Mouse (Mus musculus) embryonic facial prominence, embryonic 10.5 days (tissue): ENCODE measurements around the gene Antxrl. TPM values are rescaled to one million over a fixed set of nuclear protein-coding genes. Genes with fewer than 3 reads are reported as not detected.
A peak's percentile ranks its signal among the peaks of the same experiment; 100 is the strongest.

Experiments used
- DNase-seq: peaks from one replicate; pipeline ENCODE4 v3.0.0-alpha.2; 2017; ENCODE audit warnings: low spot score
- H3K27ac ChIP-seq: fragments of 300-500 bp; sonication (generic); replicated peaks from 2 replicates; pipeline ENCODE4 v1.5.1; 2016; ENCODE audit warnings: mild to moderate bottlenecking
- H3K27me3 ChIP-seq: fragments of 300-500 bp; sonication (generic); replicated peaks from 2 replicates; pipeline ENCODE4 v1.6.1; 2016; ENCODE audit warnings: low read depth, mild to moderate bottlenecking; ENCODE audit not compliant: poor library complexity, severe bottlenecking
- H3K36me3 ChIP-seq: fragments of 300-500 bp; sonication (generic); replicated peaks from 2 replicates; pipeline ENCODE4 v1.6.1; 2016; ENCODE audit warnings: mild to moderate bottlenecking, moderate library complexity
- H3K4me1 ChIP-seq: fragments of 300-500 bp; sonication (generic); 2 replicates; pipeline ENCODE4 v1.6.1; 2016
- H3K4me3 ChIP-seq: fragments of 300-500 bp; sonication (generic); 2 replicates; pipeline ENCODE4 v1.5.1; 2016; ENCODE audit warnings: mild to moderate bottlenecking, moderate library complexity
- H3K9me3 ChIP-seq: fragments of 300-500 bp; sonication (generic); 2 replicates; pipeline ENCODE4 v1.6.1; 2016; ENCODE audit warnings: mild to moderate bottlenecking
- WGBS: fragments of 180-500 bp; shearing (Covaris S2); methylation state at CpG from one replicate; pipeline ENCODE4 v1.1.7; 2016; 5-methylcytosine and 5-hydroxymethylcytosine counted together
- polyA plus RNA-seq: library from polyadenylated mRNA; unstranded; fragments of >200 nt; fragmentation: Nextera tagmentation; extraction: Ambion mirVana; gene quantifications from 2 replicates; pipeline ENCODE4 v1.2.1, GENCODE M21; 2016

Antxrl gene
- polyA plus RNA-seq, 1 experiment from 2014 or later: not detected

DNA sequence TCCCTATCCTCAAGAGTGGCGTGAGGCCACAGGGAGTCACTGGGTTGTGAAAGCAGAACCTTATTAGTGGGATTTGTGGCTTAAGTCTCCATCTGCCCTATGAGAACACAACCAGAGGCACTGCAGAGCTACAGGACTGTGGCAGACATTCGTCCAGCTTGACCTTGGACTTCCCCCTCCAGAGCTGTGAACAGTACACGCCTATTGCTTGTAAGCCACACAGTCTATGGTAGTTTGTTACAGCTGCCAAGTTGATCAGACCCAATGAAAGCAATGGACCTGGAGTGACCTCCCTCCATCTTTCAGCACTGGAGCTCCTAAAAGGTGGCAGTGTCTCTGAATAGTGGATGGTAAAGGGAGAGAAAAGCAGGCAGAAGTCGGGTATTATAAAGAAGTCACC lies 25.8 kb downstream of the Antxrl start:
- Histone ChIP-seq H3K27ac (no peak overlapping the region), H3K4me3 (no peak overlapping the region), H3K36me3 (no peaks in the 10 kb centered on the region), H3K4me1 (no peaks in the 10 kb centered on the region), H3K9me3 (no peaks in the 10 kb centered on the region), H3K27me3 (0 out of 2 replicates have a peak, but pooled peaks cover 5% of the 10 kb centered on the region)
- WGBS: 79% methylated on average over 4 of the region's 4 CpGs
- no peak for DNase-seq

DNA sequence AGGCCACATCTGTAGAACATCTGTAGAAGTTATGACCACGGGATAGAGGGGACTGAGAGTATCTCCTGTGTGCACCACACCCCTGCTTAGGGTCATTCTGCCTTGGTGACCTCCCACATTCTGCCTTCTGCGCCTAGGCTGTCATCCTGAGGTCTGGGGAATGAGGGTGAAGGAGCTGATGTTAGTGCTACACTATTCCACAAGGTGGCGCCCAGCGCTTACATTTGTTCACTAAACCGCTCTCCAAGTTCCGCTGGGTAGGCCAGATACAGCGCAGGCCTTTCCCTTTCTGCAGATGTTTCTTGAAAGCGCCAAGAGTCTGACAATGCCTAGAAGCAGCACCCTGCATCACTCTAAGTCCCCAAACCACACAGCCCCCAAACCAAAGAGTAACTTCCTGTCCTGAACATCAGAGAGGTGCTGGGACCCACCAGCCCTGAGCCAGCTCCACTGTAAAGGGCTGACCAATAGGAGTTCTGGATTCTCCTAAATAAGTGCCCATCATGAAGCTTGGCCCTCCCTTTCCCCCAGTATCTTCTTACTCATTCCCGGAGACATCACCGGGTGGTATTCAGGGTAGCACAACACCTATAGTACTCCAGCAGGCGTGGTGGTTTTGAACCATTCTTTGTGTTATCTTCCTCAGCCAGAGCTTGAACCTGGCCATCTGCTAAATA lies 28.0 kb downstream of the Antxrl start:
- Histone ChIP-seq H3K4me3 (0 out of 2 replicates have a peak overlapping the region, but pooled peaks have one; percentile 12), H3K36me3 (no peaks in the 10 kb centered on the region), H3K9me3 (no peaks in the 10 kb centered on the region), H3K27me3 (0 out of 2 replicates have a peak, but pooled peaks cover 5% of the 10 kb centered on the region), H3K27ac (no peak overlapping the region), H3K4me1 (no peaks in the 10 kb centered on the region)
- DNase-seq: peak; percentile 82
- 8% methylated on average over 11 of the region's 11 CpGs for WGBS

- Histone ChIP-seq H3K4me3 (no peak within 1 kb of the TSS), H3K36me3 (no peaks in the 10 kb centered on the region), H3K9me3 (no peaks in the 10 kb centered on the region), H3K27ac (no peak within 1 kb of the TSS), H3K27me3 (no peaks in the 10 kb centered on the region; the same call in 1 of the 2 replicates), H3K4me1 (no peaks in the 10 kb centered on the region)
- WGBS: 78% methylated on average over 4 of the region's 4 CpGs
- DNase-seq: peak; percentile 22
These were observed 33.2 kb downstream of the Antxrl start, which contains the start of gene Anxa8 for GRCm38 (mm10) chr14:34085731-34086130. TSS of gene Anxa8 (plus strand) at chr14:34085981.

GRCm38 (mm10) chr14:34086806-34087205 lies 34.3 kb downstream of the Antxrl start:
- no peak for DNase-seq
- Histone ChIP-seq H3K4me1 (no peaks in the 10 kb centered on the region), H3K27ac (no peak overlapping the region), H3K4me3 (no peak overlapping the region), H3K9me3 (no peaks in the 10 kb centered on the region), H3K27me3 (no peaks in the 10 kb centered on the region; the same call in 1 of the 2 replicates), H3K36me3 (no peaks in the 10 kb centered on the region)
- 68% methylated on average over 4 of the region's 4 CpGs for WGBS

GRCm38 (mm10) chr14:34087856-34088398 lies 35.4 kb downstream of the Antxrl start:
- Histone ChIP-seq H3K4me3 (no peak overlapping the region), H3K9me3 (no peaks in the 10 kb centered on the region), H3K27me3 (no peaks in the 10 kb centered on the region; the same call in 1 of the 2 replicates), H3K36me3 (no peaks in the 10 kb centered on the region), H3K27ac (no peak overlapping the region), H3K4me1 (no peaks in the 10 kb centered on the region)
- DNase-seq: no peak
- WGBS: 85% methylated on average over 2 of the region's 2 CpGs

- DNase-seq: no peak
- H3K4me1 ChIP-seq: no peaks in the 10 kb centered on the region
- no peaks in the 10 kb centered on the region; the same call in 1 of the 2 replicates for H3K27me3 ChIP-seq
- H3K27ac ChIP-seq: no peak overlapping the region
- H3K4me3 ChIP-seq: no peak overlapping the region
- H3K9me3 ChIP-seq: no peaks in the 10 kb centered on the region
- 94% methylated on average over 8 of the region's 8 CpGs for WGBS
- H3K36me3 ChIP-seq: no peaks in the 10 kb centered on the region
These were observed 37.3 kb downstream of the Antxrl start for GRCm38 (mm10) chr14:34089796-34090195.

DNA sequence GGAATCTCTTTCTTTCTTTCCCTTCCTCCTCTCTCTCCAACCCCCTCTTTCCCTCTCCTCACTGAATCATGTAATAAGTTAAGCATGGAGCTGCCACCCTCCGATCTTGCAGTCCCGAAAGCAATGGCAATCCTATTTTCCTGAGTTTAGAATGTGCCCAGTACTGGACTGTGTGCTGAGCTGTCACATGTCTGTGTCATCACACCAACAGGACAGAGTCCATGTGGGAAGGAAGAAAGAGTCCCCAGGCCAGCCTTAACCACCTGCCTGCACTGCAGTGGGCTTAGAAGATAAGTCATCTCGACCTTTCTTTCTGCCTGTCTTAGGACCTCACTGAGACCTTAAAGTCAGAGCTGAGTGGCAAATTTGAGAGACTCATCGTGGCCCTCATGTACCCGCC lies 39.0 kb downstream of the Antxrl start:
- Histone ChIP-seq H3K4me3 (no peak overlapping the region), H3K36me3 (no peaks in the 10 kb centered on the region), H3K27me3 (no peaks in the 10 kb centered on the region; the same call in 1 of the 2 replicates), H3K27ac (no peak overlapping the region), H3K9me3 (no peaks in the 10 kb centered on the region), H3K4me1 (no peaks in the 10 kb centered on the region)
- no peak for DNase-seq
- 92% methylated on average over 5 of the region's 5 CpGs for WGBS

DNA sequence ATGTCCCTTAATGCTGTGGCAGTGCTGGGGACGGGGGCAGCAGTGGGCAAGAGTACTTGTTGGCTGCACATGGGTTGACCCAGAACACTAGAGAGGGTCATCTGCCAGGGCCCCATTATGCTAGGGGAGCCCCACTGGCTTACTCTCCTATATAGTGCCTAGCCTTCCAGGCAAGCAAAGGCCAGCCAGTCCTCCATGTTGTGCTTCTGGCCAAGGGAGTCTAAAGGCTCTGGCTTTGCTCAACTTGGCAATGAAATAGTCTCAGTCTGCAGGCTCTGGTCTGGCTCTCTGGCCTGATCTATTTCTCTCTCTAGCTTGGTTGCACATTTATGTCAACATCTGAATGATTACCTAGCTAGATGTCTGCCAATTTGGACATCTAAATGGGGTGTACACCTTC lies 40.3 kb downstream of the Antxrl start:
- Histone ChIP-seq H3K4me1 (no peaks in the 10 kb centered on the region), H3K9me3 (no peaks in the 10 kb centered on the region), H3K27ac (no peak overlapping the region)

GRCm38 (mm10) chr14:34096161-34096560 lies 43.7 kb downstream of the Antxrl start:
- no peaks in the 10 kb centered on the region for H3K9me3 ChIP-seq
- no peaks in the 10 kb centered on the region for H3K36me3 ChIP-seq
- H3K27me3 ChIP-seq: no peaks in the 10 kb centered on the region
- no peaks in the 10 kb centered on the region for H3K4me1 ChIP-seq
- no peak overlapping the region for H3K4me3 ChIP-seq
- 83% methylated on average over 5 of the region's 5 CpGs for WGBS
- no peak for DNase-seq
- no peak overlapping the region for H3K27ac ChIP-seq

More for the DNA sequence above, 40.3 kb downstream of the Antxrl start:
- 78% methylated on average over 1 of the region's 1 CpGs for WGBS
- Histone ChIP-seq H3K27me3 (no peaks in the 10 kb centered on the region), H3K36me3 (no peaks in the 10 kb centered on the region), H3K4me3 (no peak overlapping the region)
- no peak for DNase-seq

GRCm38 (mm10) chr14:34102601-34103000 lies 50.1 kb downstream of the Antxrl start, which contains the start of gene A630023A22Rik:
TSS of gene A630023A22Rik (minus strand) at chr14:34102754.
- Histone ChIP-seq H3K4me1 (no peaks in the 10 kb centered on the region), H3K27me3 (no peaks in the 10 kb centered on the region), H3K4me3 (no peak within 1 kb of the TSS), H3K27ac (no peak within 1 kb of the TSS), H3K9me3 (no peaks in the 10 kb centered on the region), H3K36me3 (no peaks in the 10 kb centered on the region)
- 81% methylated on average over 5 of the region's 5 CpGs for WGBS
- no peak for DNase-seq

- Histone ChIP-seq H3K4me1 (no peaks in the 10 kb centered on the region), H3K4me3 (no peak overlapping the region), H3K9me3 (no peaks in the 10 kb centered on the region), H3K27me3 (no peaks in the 10 kb centered on the region), H3K27ac (no peak overlapping the region), H3K36me3 (no peaks in the 10 kb centered on the region)
- 81% methylated on average over 3 of the region's 3 CpGs for WGBS
- no peak for DNase-seq
These were observed 51.3 kb downstream of the Antxrl start for GRCm38 (mm10) chr14:34103855-34104254.

- Histone ChIP-seq H3K27ac (no peak overlapping the region), H3K4me3 (no peak overlapping the region), H3K4me1 (no peaks in the 10 kb centered on the region), H3K27me3 (no peaks in the 10 kb centered on the region), H3K36me3 (no peaks in the 10 kb centered on the region), H3K9me3 (no peaks in the 10 kb centered on the region)
- WGBS: 27% methylated on average over 8 of the region's 8 CpGs
- peak; percentile 66 for DNase-seq
These were observed 52.4 kb downstream of the Antxrl start for GRCm38 (mm10) chr14:34104892-34105291.
